Mouse (Mus musculus) ES-Bruce4 (cell line): ENCODE measurements at regions not wholly inside any gene's neighbourhood (a gene's known extent, or its start where the extent isn't known, plus 50 kb on each side); places are given as distances from the start of the nearest gene placed in this dataset.

Experiments used
- H3K27ac ChIP-seq: 2 replicates; pipeline ENCODE4 v1.5.1; 2012; ENCODE audit warnings: low read length, inconsistent platforms; ENCODE audit not compliant: insufficient read depth
- H3K27me3 ChIP-seq: 2 replicates; pipeline ENCODE4 v1.6.1; 2012; ENCODE audit warnings: mild to moderate bottlenecking, low read length, inconsistent platforms; ENCODE audit not compliant: control insufficient read depth, poor library complexity, insufficient read depth, severe bottlenecking
- H3K36me3 ChIP-seq: 2 replicates; pipeline ENCODE4 v1.6.1; 2012; ENCODE audit warnings: inconsistent platforms, mild to moderate bottlenecking, low read length, moderate library complexity; ENCODE audit not compliant: control insufficient read depth, poor library complexity, insufficient read depth, severe bottlenecking
- H3K4me1 ChIP-seq: one replicate; pipeline ENCODE4 v1.8.1; 2011; ENCODE audit warnings: low read length; ENCODE audit not compliant: control insufficient read depth, insufficient read depth
- H3K4me3 ChIP-seq: 2 replicates; pipeline ENCODE4 v1.5.1; 2011; ENCODE audit warnings: low read depth, mild to moderate bottlenecking, low read length
- H3K9ac ChIP-seq: 2 replicates; pipeline ENCODE4 v1.6.1; 2012; ENCODE audit warnings: low read depth, mild to moderate bottlenecking, inconsistent platforms; ENCODE audit not compliant: poor library complexity, severe bottlenecking
- H3K9me3 ChIP-seq: replicated peaks from 2 replicates; pipeline ENCODE4 v1.6.1; 2012; ENCODE audit warnings: mild to moderate bottlenecking, low read length, inconsistent platforms; ENCODE audit not compliant: control insufficient read depth, poor library complexity, insufficient read depth, severe bottlenecking
- EP300 ChIP-seq: IDR thresholded peaks from 2 replicates; pipeline ENCODE4 v1.6.1; 2011; ENCODE audit warnings: low read depth, low read length; ENCODE audit not compliant: insufficient read depth
- POLR2A ChIP-seq: IDR thresholded peaks from one replicate; pipeline ENCODE4 v1.8.1; 2011; ENCODE audit warnings: low read length; ENCODE audit not compliant: insufficient read depth

GRCm38 (mm10) chr10:116645108-116645507 is 63.8 kb upstream of the Cnot2 start:
- no peaks in the 10 kb centered on the region for H3K4me1 ChIP-seq
- H3K9ac ChIP-seq, result no peak overlapping the region
- no peaks in the 10 kb centered on the region for H3K27me3 ChIP-seq
- H3K36me3 ChIP-seq, result no peaks in the 10 kb centered on the region
- H3K4me3 ChIP-seq, result no peak overlapping the region
- H3K27ac ChIP-seq, result no peak overlapping the region
- no peaks in the 10 kb centered on the region for H3K9me3 ChIP-seq
- TF ChIP-seq POLR2A (no peak), EP300 (no peak)
